Mouse (Mus musculus) mature B cell (primary cell): ENCODE measurements around the gene Mill1.
"Not testable (repeated sequence)": the region's sequence is repeated elsewhere in the genome, so short reads cannot be mapped to it uniquely, and the experiment has no call there.

Source experiments
- in situ Hi-C: fragments of 300-500 bp; cut with MboI; formaldehyde crosslinking; loops from 2 replicates; pipeline ENCODE4 v1.14.3; 2019

The Mill1 gene

DNA sequence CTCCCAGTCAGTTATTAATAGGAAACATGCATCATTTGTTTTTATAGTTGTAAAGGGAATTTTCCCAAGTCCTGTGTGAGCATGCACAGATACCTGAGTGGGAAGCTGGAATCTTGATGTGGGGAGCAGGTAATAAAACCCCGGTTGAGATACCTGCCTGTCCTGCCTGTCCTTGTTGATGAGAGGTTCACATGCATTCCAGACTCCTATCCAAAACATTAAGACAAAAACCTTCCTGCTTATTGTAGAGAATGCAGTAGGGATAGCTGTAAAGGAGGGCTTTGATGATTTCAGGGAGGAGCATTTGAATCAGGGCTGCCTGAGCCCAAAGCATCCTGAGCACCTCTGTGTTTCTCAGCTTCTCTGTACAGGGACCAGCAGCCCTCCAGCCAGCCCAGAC is at the start of gene Mill1:
TSS of gene Mill1 (plus strand) at position 301 of the 400 bp plus-strand sequence.
- in situ Hi-C loops, result no loop called here

GRCm38 (mm10) chr7:18210938-18211337 is 34.2 kb upstream of the Mill1 start:
- in situ Hi-C loops, result no loop called here

DNA sequence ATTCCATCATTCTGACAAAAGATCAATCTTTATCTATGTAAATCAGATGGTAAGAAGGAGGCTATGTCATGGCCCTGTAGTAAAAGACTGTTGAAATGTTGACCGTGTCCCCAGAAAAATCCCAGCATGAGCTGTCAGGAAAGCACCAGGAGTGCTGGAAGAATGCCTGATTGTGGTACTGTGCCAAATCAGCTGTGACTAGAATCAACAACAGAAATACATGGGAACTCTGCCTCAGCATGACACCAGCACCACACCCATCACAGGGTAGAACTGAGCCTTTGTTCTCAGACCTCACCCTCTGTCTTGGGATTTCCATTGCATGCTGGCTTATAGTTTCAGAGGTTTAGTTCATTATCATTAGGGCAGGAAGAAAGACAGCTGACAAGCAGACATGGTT is 30.4 kb upstream of the Mill1 start:
- in situ Hi-C loops, result no loop called here

DNA sequence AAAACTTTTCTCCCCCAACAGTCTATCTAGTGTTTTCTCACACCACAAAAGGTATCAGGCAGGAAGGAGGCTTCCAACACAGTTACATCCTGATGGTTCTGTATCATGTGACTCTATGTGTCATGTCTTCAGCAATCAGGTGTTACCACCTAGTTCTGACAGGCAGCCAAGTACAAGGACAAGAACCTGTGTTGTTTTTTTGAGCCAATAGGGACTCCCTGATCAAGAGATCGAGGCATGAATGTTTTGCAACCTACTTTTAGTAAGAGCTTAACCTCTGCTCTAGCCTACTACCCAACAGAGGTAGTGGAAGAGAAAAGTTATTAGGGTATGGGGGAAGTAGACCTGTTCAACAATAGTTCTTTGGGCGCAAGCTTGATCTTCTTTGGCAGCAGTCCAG is 6.6 kb upstream of the Mill1 start:
- in situ Hi-C loops, result no loop called here

- in situ Hi-C loops, result no loop called here
These were observed 3.9 kb upstream of the Mill1 start for GRCm38 (mm10) chr7:18241217-18241616.

GRCm38 (mm10) chr7:18243959-18244573 is 1.1 kb upstream of the Mill1 start:
- in situ Hi-C loops, result not testable (repeated sequence)

DNA sequence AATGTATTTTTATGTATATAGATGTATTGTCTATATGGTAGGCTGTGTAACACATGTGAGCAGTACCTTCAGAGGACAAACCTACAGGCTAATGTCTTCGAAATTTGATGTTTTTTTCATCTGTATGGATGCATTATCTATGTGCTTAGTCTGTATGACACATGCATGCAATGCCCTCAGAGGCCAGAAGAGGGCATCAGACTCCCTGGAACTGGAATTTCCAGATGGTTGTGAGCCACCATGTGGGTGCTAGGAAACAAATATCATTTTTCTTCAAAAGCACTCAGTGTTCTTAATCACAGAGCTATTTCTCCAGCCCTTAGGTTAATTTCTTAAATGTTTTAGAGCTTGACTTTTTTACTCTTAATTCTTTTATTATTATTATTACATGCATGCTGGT is 15.1 kb downstream of the Mill1 start:
- in situ Hi-C loops, result no loop called here

- in situ Hi-C loops, result no loop called here
These were observed 19.9 kb downstream of the Mill1 start for GRCm38 (mm10) chr7:18265089-18265488.
